10 mouse cellular contexts compared by ENCODE assay signal in genomic region chr1:192107352-192107751, GRCm38 (mm10). TPM values are rescaled to one million over a fixed set of nuclear protein-coding genes. Genes with fewer than 3 reads are reported as not detected.
A peak's percentile ranks its signal among the peaks of the same experiment; 100 is the strongest.
DNase-seq lines count a peak whose midpoint lies in the region; ATAC-seq lines count a peak whose summit lies in the region.
"Had no signal": no experiment of that assay in that cellular context is flagged by ENCODE, and none has a peak within 500 bp of the region (broad histone marks: within the 10 kb centered on the region; RNA-seq: fewer than 3 reads in every experiment).

No protein-coding gene starts in this region.

- H3K4me2 ChIP-seq in heart, embryonic 15.5 days: no peak overlapping the region
- H3K4me2 ChIP-seq in intestine, embryonic 15.5 days (replicated peaks): no peak overlapping the region
- H3K4me2 ChIP-seq: embryonic facial prominence, embryonic 12.5 days had no signal

- DNase-seq in heart, postnatal 25 days (ENCODE audit: low spot score): no peak
- DNase-seq in brain, adult 2 months (ENCODE audit: low read depth, low spot score): peak; percentile 78
- DNase-seq in lung, postnatal 25 days (ENCODE audit: low spot score): peak; percentile 26
- no peak for DNase-seq in layer of hippocampus, postnatal 36 days
- DNase-seq in right cerebral cortex, postnatal 10 days (ENCODE audit: low spot score in 2 of 2): no peak

- no peak overlapping the region for H3K27ac ChIP-seq in heart, embryonic 15.5 days
- no peak overlapping the region for H3K27ac ChIP-seq in intestine, embryonic 15.5 days
- H3K27ac ChIP-seq: embryonic facial prominence, embryonic 12.5 days had no signal

- no peak overlapping the region for H3K4me3 ChIP-seq in heart, embryonic 15.5 days
- H3K4me3 ChIP-seq in intestine, embryonic 15.5 days (replicated peaks): no peak overlapping the region
- H3K4me3 ChIP-seq: embryonic facial prominence, embryonic 12.5 days; megakaryocyte, embryonic 14.5 days had no signal

- H3K9ac ChIP-seq in heart, embryonic 15.5 days: no peak overlapping the region
- H3K9ac ChIP-seq in intestine, embryonic 15.5 days: no peak overlapping the region
- H3K9ac ChIP-seq: embryonic facial prominence, embryonic 12.5 days had no signal

- H3K36me3 ChIP-seq in heart, embryonic 15.5 days: peaks cover 37% of the 10 kb centered on the region
- H3K36me3 ChIP-seq in intestine, embryonic 15.5 days: peaks cover 6% of the 10 kb centered on the region; the same call in 1 of the 2 replicates

- H3K9me3 ChIP-seq in heart, embryonic 15.5 days (replicated peaks): no peaks in the 10 kb centered on the region
- H3K9me3 ChIP-seq in intestine, embryonic 15.5 days: no peaks in the 10 kb centered on the region
- H3K9me3 ChIP-seq: embryonic facial prominence, embryonic 12.5 days; megakaryocyte, embryonic 14.5 days had no signal

- 11% methylated on average over 2 of the region's 2 CpGs for WGBS in heart, embryonic 15.5 days
- 19% methylated on average over 2 of the region's 2 CpGs for WGBS in intestine, embryonic 15.5 days

- H3K4me1 ChIP-seq in heart, embryonic 15.5 days (replicated peaks): peaks cover 15% of the 10 kb centered on the region; the same call in 1 of the 2 replicates
- H3K4me1 ChIP-seq in intestine, embryonic 15.5 days (replicated peaks): no peaks in the 10 kb centered on the region
- H3K4me1 ChIP-seq: embryonic facial prominence, embryonic 12.5 days had no signal

- H3K27me3 ChIP-seq in heart, embryonic 15.5 days: no peaks in the 10 kb centered on the region
- no peaks in the 10 kb centered on the region for H3K27me3 ChIP-seq in intestine, embryonic 15.5 days (replicated peaks)
- H3K27me3 ChIP-seq: embryonic facial prominence, embryonic 12.5 days; megakaryocyte, embryonic 14.5 days had no signal

- 0 out of 2 replicates have a peak, but pooled peaks have one; percentile 47 for ATAC-seq in heart, embryonic 15.5 days (replicated peaks; ENCODE audit: insufficient number of reproducible peaks, insufficient read depth, low FRiP score, low read depth)
- ATAC-seq in CD4-positive, CD25-positive, alpha-beta regulatory T cell, adult 4 months: peak; percentile 87
- peak; percentile 89 for ATAC-seq in intestine, embryonic 15.5 days

- intact Hi-C loops in heart, postnatal 25 days (cut with DNase I): no loop called here

RNA-seq across cellular contexts. Expression of gene Traf5, which starts 15.0 kb away (rescaled TPM):
- polyA plus RNA-seq in heart, embryonic 15.5 days (2015; fragmentation: Nextera tagmentation; extraction: Ambion mirVana): 13.6 and 19.2 TPM in 2 replicates
- total RNA-seq in heart, postnatal 25 days (2021): 1 to 10 TPM; 7.0 to 7.5 TPM
- 10 to 100 TPM; 67.5 to 87.0 TPM for polyA plus RNA-seq in CD4-positive, CD25-positive, alpha-beta regulatory T cell, adult 4 months (2017; shearing (Covaris generic))
- 19.6 and 21.3 TPM in 2 replicates for polyA plus RNA-seq in intestine, embryonic 15.5 days (2015; fragmentation: Nextera tagmentation; extraction: Ambion mirVana)
- 1 to 10 TPM; 2.5 to 2.8 TPM for total RNA-seq in layer of hippocampus, postnatal 36 days (2021)

RNA-seq across cellular contexts. Expression of gene Rcor3, which starts 30.5 kb away (rescaled TPM):
- polyA plus RNA-seq in heart, embryonic 15.5 days (2015; fragmentation: Nextera tagmentation; extraction: Ambion mirVana): 31.1 and 32.4 TPM in 2 replicates
- total RNA-seq in heart, postnatal 25 days (2021): 10 to 100 TPM; 32.1 to 35.8 TPM
- polyA plus RNA-seq in CD4-positive, CD25-positive, alpha-beta regulatory T cell, adult 4 months (2017; shearing (Covaris generic)): 10 to 100 TPM; 13.1 to 16.2 TPM
- 21.4 and 25.5 TPM in 2 replicates for polyA plus RNA-seq in intestine, embryonic 15.5 days (2015; fragmentation: Nextera tagmentation; extraction: Ambion mirVana)
- total RNA-seq in layer of hippocampus, postnatal 36 days (2021): 10 to 100 TPM; 46.1 to 52.7 TPM

Comparison
In these comparisons a context has a peak if more than half of its experiments do, and no peak if none do; other contexts are left out.
1. DNase-seq: peak in brain, adult 2 months (single experiment) and lung, postnatal 25 days (single experiment); none in heart, postnatal 25 days (single experiment), layer of hippocampus, postnatal 36 days (0 of 2) and right cerebral cortex, postnatal 10 days (0 of 2).
2. Peak in every context shown above with its lines, with median percentiles within 50 percentile points of each other: ATAC-seq.